Mouse (Mus musculus) urinary bladder, postnatal 4 days (tissue): Measurements from ENCODE around the gene Ifngr2.

Experiments
- DNase-seq, 2 experiments: peaks; one replicate each; pipeline ENCODE4 v3.0.0; 2021 to 2022; ENCODE audit warnings: low spot score in 2 of 2

Ifngr2 gene

GRCm38 (mm10) chr16:91609501-91610245, 62.8 kb downstream of the Ifngr2 start:
- peak in 1 of 2 experiments; percentile 27 for DNase-seq

DNA sequence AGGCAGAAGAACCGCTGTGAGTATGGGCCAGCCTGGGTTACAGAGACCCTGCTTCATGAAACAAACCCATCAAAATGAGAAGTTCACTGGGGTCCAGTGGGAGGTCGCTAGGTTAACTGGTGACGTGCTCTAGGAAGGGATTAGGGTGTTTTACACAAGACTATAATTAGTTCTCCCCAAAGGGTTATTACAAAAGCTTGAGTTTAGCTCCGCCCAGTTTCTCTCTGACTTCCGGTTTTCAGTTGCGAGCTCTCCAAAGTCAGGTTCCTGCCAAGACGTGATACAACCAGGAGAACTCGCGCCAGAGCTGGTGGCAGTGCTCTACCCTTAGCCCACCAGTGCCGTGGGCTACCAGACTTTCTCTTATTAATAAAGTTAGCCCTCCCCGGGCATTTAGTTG, 64.4 kb downstream of the Ifngr2 start:
- DNase-seq: no peak

GRCm38 (mm10) chr16:91612525-91612924, 65.7 kb downstream of the Ifngr2 start:
- no peak for DNase-seq

DNA sequence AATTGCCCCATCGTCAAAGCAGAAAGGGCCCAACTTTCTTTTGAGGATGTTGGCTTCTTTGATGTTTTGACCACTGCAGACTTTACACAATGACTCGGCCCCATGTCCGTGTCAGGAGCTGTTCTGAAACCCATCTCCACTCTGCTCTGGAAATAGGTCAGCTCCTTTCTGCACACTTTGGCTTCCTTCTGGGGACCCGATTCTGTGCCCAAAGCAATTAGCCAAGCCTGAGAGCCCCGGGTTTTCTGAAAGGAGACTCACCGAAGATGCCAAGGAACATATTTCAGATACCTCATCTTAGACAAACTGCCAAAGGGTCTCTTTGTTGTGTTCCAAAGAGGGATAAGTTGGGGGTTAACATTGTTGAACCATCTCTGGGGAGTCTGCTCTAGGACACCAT, 67.7 kb downstream of the Ifngr2 start:
- no peak for DNase-seq
